Mouse (Mus musculus): ENCODE measurements around the gene Hist1h2bh. TPM values are rescaled to one million over a fixed set of nuclear protein-coding genes. Genes with fewer than 3 reads are reported as not detected.

Hist1h2bh gene
- total RNA-seq (2023): 4.1 TPM

DNA sequence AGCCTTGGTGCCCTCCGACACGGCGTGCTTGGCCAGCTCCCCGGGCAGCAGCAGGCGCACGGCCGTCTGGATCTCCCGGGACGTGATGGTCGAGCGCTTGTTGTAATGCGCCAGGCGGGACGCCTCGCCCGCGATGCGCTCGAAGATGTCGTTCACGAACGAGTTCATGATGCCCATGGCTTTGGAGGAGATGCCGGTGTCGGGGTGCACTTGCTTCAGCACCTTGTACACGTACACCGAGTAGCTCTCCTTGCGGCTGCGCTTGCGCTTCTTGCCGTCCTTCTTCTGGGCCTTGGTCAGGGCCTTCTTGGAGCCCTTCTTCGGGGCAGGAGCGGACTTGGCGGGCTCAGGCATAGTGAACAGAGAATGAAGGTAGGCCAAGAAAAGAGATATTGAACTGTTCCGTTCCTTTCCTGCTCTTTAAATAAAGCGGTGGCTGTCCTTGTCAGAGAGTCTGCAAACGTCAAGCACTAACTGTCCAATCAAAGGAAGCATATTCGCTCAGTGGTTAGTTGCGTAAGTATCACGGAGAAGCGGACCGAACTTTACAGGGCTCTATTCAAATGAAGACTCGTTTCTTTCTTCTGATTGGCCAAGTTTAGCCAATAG, at the start of gene Hist1h2bh:
Hist1h2bh (minus strand) TSS at position 394 of the 609 bp plus-strand sequence.

DNA sequence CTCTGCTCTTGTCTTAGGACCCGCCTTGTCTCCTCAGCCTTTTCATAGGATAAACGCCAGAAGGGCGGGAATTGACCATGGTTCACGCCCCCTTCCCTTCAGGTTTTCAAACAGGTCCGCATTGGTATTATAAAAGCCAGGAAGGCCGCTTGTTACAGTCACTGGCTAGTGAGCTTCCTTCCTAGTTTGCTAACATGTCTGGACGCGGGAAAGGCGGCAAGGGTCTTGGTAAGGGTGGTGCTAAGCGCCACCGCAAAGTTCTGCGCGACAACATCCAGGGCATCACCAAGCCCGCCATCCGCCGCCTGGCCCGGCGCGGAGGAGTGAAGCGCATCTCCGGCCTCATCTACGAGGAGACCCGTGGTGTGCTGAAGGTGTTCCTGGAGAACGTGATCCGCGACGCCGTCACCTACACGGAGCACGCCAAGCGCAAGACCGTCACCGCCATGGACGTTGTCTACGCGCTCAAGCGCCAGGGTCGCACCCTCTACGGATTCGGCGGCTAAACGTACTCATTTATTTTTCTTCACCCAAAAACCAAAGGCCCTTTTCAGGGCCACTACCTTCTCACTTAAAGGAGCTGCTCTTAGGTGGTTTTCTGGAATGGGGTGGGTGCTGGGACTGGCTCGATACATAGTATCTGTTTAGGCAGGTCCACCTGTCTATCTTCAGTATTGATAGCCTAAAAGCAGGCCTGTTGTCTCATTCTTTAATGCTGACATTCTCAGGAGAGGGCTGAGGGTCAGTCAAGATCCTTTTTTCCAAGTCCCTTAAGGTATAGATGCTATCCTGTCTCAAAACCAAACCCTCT, 38.4 kb upstream of the Hist1h2bh start, which contains the start of gene Hist1h4d:
Hist1h4d (plus strand) TSS at position 191 of the 811 bp plus-strand sequence.

DNA sequence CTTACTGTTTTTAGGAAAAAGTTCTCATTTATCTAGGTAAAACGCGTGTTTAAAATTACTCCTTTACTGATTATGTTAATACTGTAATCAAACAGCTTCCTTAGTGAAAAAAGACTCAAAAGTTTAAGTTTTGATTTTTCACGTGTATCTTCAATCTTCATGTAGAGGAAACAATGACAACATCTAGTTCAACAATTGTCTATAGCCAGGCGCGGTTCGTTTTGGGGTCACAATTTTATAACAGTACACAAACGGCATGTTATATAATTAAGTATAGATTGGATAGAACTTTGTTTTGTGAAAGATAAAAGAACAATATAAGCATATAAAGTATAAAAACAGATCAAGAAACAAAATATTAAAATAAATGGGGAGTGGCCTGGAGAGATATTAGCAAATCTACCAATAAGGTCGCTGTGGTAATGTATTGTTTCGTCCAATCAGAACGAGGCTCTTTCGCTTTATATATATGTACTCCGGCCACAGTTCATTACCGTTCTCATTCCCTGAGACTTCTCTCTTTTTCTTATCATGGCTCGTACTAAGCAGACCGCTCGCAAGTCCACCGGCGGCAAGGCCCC, 32.2 kb upstream of the Hist1h2bh start, which contains the start of gene Hist1h3d:
Hist1h3d (plus strand) TSS at position 493 of the 581 bp plus-strand sequence.

DNA sequence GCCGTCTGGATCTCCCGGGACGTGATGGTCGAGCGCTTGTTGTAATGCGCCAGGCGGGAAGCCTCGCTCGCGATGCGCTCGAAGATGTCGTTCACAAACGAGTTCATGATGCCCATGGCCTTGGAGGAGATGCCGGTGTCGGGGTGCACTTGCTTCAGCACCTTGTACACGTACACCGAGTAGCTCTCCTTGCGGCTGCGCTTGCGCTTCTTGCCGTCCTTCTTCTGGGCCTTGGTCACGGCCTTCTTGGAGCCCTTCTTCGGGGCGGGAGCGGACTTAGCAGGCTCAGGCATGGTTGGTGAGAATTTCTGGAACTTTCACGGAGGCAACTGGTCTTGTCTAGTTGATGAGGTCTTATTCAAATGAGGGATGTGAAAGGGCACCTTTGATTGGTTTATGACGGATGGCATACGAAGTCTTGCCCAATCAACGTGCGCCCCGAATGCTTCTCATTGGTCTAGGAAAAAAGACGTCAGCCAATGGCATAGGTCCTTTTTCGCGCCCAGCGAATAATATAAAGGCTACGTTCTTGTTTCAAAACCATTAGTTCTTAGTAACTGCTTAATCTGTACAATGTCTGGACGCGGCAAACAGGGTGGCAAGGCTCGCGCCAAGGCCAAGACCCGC, 30.8 kb upstream of the Hist1h2bh start, which contains the start of the genes Hist1h2bf and Hist1h2ad:
Hist1h2bf (minus strand) TSS at position 299 of the 627 bp plus-strand sequence.
Hist1h2ad (plus strand) TSS at position 484 of the 627 bp plus-strand sequence.

DNA sequence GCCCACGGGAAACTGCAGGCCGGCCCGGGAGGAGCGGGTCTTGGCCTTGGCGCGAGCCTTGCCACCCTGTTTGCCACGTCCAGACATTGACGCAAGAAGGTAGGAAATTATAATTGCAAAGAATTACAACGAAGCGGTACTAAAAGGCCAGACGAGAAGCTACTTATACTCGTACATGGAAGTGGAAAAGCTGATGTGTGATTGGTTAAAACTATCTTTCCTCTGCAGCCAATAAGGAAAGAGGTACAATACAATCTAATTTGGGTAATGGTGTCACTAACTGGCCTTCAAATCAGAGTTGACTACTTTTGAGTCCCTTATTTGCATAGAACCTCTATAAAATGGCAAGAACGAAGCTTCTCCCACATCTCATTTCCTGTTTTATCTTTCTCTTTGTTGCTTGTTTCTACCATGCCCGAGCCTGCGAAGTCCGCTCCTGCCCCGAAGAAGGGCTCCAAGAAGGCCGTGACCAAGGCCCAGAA, 27.9 kb upstream of the Hist1h2bh start, which contains the start of the genes Hist1h2ae and Hist1h2bg:
Hist1h2ae (minus strand) TSS at position 199 of the 482 bp plus-strand sequence.
Hist1h2bg (plus strand) TSS at position 375 of the 482 bp plus-strand sequence.

DNA sequence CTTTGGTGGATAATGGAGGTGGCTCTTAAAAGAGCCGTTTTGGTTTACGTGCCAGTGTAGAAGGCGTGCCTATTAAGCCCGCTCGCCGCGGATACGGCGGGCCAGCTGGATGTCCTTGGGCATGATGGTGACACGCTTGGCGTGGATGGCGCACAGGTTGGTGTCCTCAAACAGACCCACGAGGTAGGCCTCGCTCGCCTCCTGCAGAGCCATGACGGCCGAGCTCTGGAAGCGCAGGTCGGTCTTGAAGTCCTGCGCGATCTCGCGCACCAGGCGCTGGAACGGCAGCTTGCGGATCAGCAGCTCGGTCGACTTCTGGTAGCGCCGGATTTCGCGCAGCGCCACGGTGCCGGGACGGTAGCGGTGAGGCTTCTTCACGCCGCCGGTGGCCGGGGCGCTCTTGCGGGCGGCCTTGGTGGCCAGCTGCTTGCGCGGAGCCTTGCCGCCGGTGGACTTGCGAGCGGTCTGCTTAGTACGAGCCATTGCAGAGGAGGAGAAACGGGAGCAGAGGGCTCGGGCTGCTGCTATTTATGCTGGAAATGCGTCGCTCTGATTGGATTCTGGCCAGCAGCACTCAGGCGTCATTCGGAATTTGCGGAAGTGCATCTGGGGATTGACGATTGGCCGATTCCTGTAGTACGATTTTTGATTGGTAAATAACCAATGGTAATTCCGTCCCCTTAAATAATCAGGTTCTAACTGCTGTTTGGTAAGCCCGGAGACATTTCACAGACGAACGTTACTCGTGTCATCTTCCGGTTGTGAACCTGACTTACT, 18.9 kb upstream of the Hist1h2bh start, which contains the start of gene Hist1h3e:
Hist1h3e (minus strand) TSS at position 487 of the 777 bp plus-strand sequence.

DNA sequence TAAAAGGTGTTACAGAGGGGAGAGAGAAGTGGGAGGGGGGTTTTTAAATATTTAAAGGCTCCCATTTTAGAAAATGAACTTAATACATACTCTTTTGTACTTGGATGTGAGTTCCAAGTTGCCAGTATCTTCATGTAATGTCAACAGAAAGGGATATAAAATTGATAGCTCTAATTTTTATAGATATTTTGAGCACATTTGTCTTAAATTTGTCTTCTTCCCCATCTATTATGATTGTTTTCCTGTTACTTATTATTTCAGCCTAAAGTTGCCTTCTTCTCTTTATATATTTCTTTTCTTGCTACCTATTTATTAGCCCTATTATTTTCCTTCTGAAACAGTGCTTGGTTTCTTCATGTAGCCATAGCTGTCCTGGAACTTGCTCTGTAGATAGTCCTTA, 9.8 kb upstream of the Hist1h2bh start, which contains the start of gene Hist1h1d:
Hist1h1d (plus strand) TSS at position 301 of the 400 bp plus-strand sequence.

DNA sequence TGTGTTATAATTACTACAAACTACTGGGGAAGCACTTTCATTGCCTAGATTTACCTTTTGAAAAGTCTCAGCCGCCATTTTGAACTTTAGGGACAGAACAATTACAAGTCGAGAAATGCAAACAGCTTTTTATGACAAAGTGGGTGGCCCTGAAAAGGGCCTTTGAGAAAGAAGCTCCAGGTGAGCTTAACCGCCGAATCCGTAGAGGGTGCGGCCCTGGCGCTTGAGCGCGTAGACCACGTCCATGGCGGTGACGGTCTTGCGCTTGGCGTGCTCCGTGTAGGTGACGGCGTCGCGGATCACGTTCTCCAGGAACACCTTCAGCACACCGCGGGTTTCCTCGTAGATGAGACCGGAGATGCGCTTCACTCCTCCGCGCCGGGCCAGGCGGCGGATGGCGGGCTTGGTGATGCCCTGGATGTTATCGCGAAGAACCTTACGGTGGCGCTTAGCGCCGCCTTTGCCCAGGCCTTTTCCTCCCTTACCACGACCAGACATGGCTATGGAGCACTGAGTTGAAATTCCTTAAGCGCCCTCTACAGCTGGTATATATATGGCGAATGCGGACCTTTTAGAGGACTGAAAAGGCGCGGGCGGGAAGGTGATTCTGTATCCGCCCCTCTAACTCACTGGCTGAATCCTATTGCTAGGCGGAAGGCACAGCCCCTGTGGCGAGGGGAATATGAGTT, 8.1 kb upstream of the Hist1h2bh start, which contains the start of gene Hist1h4f:
Hist1h4f (minus strand) TSS at position 503 of the 689 bp plus-strand sequence.

DNA sequence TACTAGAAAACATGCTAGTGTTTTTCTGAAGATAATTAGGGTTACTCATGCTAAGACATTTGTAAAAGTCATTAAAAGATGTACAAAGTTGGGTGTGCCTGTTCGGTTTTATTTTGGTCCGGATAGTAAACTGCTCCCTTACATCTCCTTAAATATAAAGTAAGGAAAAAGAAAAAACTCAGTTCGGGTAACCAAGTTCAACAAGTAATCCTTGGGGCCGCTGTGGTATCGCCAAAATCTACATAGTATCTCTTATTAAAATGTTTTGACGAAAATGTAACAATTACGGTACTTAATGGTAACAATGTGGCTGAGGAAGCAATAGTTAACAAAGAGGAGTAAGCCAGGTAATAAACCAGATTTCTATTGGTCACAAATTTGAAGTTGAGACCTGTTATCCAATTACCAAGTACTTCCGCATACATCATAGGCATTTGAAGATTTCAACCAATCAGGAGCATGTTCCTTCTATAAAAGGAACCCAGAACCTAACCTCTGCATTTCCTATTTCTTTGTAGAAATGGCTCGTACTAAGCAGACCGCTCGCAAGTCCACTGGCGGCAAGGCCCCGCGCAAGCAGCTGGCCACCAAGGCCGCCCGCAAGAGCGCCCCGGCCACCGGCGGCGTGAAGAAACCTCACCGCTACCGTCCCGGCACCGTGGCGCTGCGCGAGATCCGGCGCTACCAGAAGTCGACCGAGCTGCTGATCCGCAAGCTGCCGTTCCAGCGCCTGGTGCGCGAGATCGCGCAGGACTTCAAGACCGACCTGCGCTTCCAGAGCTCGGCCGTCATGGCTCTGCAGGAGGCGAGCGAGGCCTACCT, 984 bp upstream of the Hist1h2bh start, which contains the start of gene Hist1h3f:
Hist1h3f (plus strand) TSS at position 88 of the 822 bp plus-strand sequence.

DNA sequence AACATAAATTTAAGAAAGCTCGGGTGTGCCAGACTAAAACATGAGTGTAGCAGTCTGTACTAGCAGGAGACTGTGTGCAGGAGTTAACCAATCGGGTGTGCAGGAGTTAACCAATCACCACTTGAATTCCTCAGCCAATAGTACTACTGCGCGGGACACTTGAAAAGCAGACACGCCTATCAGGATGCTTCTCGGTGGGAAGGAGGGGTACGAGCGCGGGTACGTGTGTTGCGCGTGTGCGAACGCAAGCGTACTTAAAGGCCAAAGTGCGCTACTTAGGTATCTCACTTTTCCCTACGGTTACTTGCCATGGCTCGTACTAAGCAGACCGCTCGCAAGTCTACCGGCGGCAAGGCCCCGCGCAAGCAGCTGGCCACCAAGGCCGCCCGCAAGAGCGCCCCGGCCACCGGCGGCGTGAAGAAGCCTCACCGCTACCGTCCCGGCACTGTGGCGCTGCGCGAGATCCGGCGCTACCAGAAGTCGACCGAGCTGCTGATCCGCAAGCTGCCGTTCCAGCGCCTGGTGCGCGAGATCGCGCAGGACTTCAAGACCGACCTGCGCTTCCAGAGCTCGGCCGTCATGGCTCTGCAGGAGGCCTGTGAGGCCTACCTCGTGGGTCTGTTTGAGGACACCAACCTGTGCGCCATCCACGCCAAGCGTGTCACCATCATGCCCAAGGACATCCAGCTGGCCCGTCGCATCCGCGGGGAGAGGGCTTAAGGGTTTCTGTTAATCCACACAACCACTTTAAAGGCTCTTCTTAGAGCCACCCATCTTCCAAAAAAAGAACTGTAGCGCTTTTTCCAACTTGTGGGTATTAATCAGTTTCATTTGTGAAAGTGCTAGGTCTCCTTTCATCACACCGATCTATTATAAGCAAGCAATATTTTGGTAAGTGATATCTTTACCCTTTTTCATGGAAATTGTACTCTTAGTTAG, 7.8 kb downstream of the Hist1h2bh start, which contains the start of gene Hist1h3g:
Hist1h3g (plus strand) TSS at position 286 of the 939 bp plus-strand sequence.

DNA sequence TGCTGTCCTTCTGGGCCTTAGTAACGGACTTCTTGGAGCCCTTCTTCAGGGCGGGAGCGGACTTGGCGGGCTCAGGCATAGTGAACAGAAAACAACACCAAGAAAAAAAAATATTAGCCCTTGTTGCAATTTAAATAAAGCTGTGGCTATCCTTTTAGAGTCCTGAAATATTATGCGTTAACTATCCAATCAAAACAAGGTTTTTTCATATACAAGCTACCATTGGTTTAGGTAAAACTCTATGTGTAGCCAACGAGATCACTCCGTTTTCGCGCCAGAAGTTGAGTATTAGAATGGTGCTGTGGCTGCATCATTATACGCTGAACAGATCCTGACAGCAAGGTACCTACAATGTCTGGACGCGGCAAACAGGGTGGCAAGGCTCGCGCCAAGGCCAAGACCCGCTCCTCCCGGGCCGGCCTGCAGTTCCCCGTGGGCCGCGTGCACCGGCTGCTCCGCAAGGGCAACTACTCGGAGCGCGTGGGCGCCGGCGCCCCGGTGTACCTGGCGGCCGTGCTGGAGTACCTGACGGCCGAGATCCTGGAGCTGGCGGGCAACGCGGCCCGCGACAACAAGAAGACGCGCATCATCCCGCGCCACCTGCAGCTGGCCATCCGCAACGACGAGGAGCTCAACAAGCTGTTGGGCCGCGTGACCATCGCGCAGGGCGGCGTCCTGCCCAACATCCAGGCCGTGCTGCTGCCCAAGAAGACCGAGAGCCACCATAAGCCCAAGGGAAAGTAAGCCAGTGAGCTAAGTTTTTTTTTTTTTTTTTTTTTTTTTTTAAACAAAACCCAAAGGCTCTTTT, 9.4 kb downstream of the Hist1h2bh start, which contains the start of gene Hist1h2af:
Hist1h2af (plus strand) TSS at position 347 of the 808 bp plus-strand sequence.

DNA sequence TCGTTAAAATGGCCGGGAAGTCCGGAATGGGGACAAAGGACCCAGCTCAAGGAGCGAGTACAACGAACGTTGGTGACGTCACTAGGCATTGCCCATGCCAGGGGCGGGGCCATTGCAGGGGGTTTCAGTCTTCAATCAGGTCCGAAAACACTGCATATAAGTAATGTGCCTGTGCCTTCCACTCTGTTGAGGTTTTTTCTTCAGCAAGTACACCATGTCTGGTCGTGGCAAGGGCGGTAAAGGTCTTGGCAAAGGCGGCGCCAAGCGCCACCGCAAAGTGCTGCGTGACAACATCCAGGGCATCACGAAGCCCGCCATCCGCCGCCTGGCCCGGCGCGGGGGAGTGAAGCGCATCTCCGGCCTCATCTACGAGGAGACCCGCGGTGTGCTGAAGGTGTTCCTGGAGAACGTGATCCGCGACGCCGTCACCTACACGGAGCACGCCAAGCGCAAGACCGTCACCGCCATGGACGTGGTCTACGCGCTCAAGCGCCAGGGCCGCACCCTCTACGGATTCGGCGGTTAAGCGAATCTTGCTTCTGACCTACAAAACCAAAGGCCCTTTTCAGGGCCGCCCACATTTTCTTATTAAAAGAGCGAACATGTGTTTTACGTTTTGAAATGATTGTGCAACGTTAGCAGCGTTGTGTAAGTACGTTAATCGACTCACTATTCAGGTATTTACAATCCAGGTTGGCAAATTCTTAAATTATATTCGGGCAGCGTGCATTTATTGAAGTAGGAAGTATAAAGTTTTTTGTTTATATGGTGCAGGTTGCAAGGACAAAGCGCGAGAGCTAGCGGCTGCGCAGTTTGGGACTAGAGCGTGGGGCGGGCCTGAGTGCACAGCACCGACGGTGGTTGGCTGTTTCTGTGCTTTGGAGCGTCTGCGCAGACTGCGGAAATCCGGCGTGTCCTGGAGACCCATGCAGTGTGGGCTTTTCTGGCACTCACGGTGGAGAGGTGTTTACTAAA, 12.0 kb downstream of the Hist1h2bh start, which contains the start of gene Hist1h4h:
Hist1h4h (plus strand) TSS at position 150 of the 975 bp plus-strand sequence.

